Mouse (Mus musculus) urinary bladder, postnatal 25 days (tissue): ENCODE measurements around the gene Atp6v1b1.
"Not testable (repeated sequence)": the region's sequence is repeated elsewhere in the genome, so short reads cannot be mapped to it uniquely, and the experiment has no call there.

Experiments
- DNase-seq: peaks from one replicate; pipeline ENCODE4 v3.0.0; 2022; ENCODE audit warnings: low spot score

Atp6v1b1 gene

GRCm38 (mm10) chr6:83775638-83776293 is 33.0 kb downstream of the Atp6v1b1 start, which contains the start of gene Tex261:
Tex261 (minus strand) TSS chr6:83775813.
- DNase-seq, result peak; percentile 93

DNA sequence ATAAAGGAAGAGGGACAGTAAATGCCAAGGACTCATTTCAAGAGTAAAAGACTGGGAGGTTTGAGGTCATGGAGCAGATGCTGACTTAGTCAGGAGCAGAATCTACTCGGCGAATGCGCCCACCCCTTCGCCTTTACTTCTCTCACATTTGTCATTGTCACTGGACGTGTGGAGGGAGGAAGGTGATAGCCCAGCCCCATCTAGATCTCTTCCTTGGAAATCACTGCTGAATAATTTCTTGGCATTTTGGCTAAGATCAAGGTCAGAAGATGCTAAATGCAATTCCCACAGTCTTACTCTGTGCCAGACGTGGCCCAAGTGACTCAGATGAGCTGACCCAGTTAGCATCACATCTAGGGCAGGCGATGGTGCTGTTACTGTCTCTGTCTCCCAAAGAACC is 35.5 kb downstream of the Atp6v1b1 start:
- DNase-seq, result no peak

GRCm38 (mm10) chr6:83779026-83779425 is 36.2 kb downstream of the Atp6v1b1 start:
- DNase-seq, result peak; percentile 34

DNA sequence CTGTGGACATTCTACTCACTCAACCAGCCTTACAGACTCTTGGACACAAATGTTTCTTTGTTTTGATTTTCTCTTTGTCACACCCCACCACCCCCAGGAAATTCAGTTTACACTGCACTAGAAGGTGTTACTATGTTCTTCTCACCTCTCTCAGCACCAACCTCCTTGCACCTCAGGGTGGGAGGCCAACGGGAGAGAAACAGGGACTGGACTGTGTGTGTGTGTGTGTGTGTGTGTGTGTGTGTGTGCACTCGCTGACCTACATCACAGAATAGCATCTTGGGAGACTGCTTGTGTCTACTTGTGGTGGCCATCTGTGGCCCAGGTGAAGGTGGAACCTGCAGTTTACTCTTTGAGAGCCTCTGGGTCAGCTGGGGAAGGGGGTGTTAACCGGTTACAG is 43.6 kb downstream of the Atp6v1b1 start:
- DNase-seq, result no peak

DNA sequence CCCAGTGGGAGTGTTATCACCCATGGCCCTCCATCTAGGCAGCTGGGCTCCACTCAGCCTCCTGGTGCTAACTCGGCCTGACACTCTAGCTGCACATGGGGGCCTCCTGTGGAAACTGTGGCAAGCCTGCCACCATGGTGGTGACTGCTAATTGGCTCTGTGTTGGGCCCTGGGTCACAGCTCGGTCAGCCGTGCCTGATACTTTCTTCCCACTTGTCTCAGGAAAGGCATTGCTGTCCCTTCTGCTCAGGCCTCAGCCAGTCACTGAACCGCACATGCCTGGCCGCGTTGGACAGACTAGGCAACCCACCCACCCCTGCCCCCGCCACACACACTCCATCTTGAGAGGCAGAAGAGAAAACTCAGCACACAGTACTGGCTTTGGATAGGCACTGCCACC is 45.8 kb downstream of the Atp6v1b1 start:
- no peak for DNase-seq

GRCm38 (mm10) chr6:83790533-83790932 is 47.7 kb downstream of the Atp6v1b1 start:
- DNase-seq, result not testable (repeated sequence)

GRCm38 (mm10) chr6:83791251-83791890 is 48.6 kb downstream of the Atp6v1b1 start:
- no peak for DNase-seq

DNA sequence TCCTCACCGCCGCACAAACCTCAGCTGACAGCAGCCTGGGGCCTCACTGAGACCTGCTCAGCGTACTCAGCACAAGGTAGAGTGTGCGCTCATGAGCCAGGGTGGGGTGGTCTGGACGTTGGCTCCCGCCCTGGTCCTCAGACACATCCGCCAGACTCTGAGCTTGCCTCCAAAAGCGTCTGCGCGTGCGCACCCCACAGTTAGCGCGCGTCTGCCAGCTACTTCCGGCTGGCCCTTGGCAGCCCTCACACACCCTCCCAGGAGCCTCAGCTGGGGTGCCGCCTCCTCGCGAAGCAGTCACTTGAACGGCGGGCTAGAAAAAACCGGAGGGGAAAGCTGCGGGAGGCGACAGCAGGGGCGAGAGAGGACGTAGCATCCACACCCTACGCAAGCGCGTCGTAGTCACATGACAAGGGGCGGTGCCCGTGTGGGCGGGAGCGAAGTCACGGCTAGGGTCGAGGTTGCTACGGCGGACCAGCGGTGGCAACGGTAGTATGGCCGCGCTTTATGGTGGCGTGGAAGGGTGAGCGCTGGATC is 52.0 kb downstream of the Atp6v1b1 start, which contains the start of gene Nagk:
Gene Nagk (plus strand): TSS at position 223 of the 537 bp plus-strand sequence.
- peak; percentile 95 for DNase-seq

- peak; percentile 43 for DNase-seq
These were observed 52.7 kb downstream of the Atp6v1b1 start for GRCm38 (mm10) chr6:83795492-83795900.

DNA sequence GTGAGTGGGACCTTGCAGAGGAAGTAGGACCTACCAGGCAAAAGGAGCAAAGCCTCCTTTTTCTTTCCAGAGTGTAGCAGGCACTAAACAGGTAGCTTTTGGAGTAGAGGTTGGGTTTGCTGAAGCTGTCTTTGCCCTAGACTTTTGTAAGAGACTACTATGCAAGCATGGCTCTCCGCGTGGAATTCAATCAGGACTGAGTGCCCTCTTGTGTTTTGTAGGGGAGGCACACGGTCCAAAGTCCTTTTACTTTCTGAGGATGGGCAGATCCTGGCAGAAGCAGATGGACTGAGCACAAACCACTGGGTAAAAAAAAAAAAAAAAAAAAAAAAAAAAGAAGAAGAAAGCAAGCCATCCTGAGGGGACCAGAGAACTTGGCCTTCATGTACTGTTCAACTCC is 53.9 kb downstream of the Atp6v1b1 start:
- no peak for DNase-seq

- no peak for DNase-seq
These were observed 59.2 kb downstream of the Atp6v1b1 start for GRCm38 (mm10) chr6:83802033-83802432.

DNA sequence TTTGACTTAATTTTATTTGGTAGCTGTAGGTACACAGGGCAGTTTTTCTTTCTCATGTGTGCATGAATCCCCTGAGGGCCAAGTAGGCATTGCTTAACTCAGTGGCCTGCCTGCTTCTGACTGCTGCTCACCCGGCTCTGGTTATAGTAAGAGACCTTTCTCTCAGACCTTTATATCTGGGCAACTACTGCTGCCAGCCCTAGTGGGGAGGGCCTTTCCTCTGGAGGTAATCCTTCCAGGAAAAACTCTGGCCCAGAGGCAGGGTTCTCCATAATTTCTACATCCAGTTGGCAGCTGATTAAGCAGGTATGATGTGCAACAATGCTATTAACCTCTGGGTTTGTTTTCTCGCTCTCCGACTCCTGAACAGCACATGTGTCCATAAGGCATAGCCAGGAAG is 60.1 kb downstream of the Atp6v1b1 start:
- no peak for DNase-seq
